Mouse (Mus musculus) frontal cortex, postnatal 10 days (tissue): Measurements from ENCODE around the gene Baz1a.

ENCODE experiments used
- DNase-seq, 2 experiments: peaks; one replicate each; pipeline ENCODE4 v3.0.0; 2022; ENCODE audit warnings: low spot score in 2 of 2, mixed read lengths in 1 of 2

Gene Baz1a

DNA sequence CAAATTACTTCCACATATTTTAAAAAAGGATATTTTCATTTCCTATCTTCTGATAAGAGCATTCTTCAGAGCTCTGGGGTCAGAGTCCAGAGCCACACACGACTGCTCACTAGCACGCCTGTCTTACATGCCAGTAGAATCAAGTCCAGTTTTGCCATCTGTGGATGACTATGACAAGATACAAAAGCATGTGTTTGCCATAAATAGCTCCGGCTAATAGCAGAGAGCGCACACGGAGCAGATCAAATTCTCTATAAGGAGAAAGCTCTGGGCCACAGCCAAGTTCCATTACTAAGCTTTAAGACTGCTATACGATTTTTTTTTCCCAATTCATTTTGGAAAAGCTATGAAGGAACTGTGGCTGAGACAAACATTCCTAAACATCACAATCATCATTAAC is 154.6 kb downstream of the Baz1a start:
- no peak for DNase-seq

DNA sequence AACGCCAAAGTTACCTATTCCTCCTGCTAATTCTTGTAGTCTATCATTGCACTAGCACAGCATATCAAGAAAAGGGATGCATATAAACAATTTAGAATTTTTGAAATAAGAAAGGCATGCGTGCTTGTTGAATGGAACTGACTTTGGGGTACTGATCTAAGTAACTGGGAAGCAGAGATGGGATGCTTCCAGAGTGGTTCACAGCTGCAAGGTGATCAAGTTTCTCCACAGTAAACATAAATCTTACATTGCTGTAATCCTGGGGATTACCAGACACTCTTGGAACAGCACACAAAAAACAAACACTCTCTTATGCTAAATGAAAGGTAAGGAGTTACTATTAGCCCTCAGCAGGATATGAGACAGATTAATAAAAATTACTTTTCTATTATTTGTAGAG is 163.6 kb downstream of the Baz1a start:
- no peak for DNase-seq

DNA sequence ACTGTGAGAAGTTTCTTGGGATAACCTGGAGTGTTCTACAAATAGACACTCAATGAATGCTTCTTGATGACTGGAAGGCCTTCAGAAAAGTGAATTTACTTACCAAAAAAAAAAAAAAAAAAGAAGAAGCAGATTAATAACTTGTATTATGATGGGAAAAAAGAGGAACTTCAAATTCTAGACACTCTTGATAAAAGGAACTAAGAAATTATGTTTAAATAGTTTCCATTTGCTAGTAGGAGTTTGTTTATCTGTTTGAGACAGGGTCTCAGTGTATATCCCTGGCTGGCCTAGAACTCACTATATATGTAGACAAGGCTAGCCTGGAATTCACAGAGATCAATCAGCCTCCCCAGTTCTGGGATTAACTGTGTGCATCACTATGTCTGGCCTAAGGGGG is 169.7 kb downstream of the Baz1a start:
- no peak for DNase-seq
